Mouse (Mus musculus) ES-Bruce4 (cell line): ENCODE data around the gene Lrmda.

Experiments used
- CTCF ChIP-seq: IDR thresholded peaks from one replicate; pipeline ENCODE4 v1.8.1; 2011; ENCODE audit warnings: low read depth, low read length
- EP300 ChIP-seq: IDR thresholded peaks from 2 replicates; pipeline ENCODE4 v1.6.1; 2011; ENCODE audit warnings: low read depth, low read length; ENCODE audit not compliant: insufficient read depth
- POLR2A ChIP-seq: IDR thresholded peaks from one replicate; pipeline ENCODE4 v1.8.1; 2011; ENCODE audit warnings: low read length; ENCODE audit not compliant: insufficient read depth

DNA sequence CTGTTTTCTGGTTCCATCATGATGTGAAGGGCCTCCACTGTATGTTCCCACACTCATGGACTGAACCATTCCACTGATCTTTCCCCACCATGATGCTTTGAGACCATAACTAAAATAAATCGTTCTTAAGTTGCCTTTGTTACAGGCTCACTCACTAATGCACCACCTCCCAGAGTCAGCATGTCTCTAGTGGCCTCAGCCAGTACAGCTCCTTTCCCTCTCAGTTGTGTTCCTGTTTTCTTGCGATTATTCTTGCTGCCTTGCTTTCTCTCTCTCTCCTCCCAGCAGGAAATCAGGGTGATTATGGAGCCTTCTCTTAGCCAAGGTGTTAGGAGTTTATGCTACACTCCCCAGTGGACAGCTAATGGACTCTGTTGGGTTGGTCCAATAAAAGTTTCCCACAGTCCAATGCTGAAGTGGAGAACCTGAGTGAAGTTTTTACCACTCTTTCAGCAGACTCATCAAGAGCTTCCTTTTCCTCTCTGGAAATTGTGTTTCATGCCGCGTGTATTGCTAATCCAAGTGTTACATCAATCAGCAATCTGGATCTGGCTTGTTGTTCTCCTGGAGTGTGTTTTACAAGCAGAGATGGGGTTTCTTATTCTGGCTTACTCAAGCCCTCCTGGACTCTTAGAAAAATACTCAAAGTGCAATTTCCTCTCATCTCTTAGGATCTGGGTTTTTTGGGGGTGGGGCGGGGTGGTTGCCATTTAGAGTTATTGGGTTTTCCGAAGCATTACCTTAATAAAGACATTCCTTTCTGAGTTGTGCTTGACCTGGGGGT, 490.4 kb downstream of the Lrmda start:
- TF ChIP-seq POLR2A (no peak), CTCF (no peak), EP300 (no peak)
